19 mouse cellular contexts compared by ENCODE assay signal in the genomic region with DNA sequence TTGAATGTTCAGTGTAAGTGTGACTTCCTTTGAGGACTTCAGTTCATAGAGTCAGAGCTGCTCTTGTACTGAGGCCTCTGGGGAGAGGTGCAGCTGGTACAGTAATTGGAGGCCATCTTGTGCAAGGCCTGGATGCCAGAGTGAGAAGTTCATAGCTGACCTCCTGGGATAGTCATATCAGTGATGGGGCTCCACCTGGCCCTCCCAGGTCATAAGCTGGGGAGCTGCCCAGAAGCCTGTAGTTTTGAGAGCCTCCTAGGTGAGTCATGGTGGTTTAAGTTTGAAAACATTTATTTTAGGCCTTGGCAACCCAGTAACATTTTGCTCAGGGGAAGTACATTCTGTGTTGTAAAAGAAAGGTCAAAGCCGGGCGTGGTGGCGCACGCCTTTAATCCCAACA. TPM values are rescaled to one million over a fixed set of nuclear protein-coding genes. Genes with fewer than 3 reads are reported as not detected.
DNase-seq lines count a peak whose midpoint lies in the region; ATAC-seq and TF ChIP-seq lines count a peak whose summit lies in the region.
"Had no signal": no experiment of that assay in that cellular context is flagged by ENCODE, and none has a peak within 500 bp of the region (broad histone marks: within the 10 kb centered on the region; RNA-seq: fewer than 3 reads in every experiment).

No protein-coding gene starts in this region.

- DNase-seq in gastrocnemius, adult 2 months: no peak
- no peak for DNase-seq in gastrocnemius, adult 8-10 months (ENCODE audit: low spot score in 2 of 2)
- peak; percentile 66 for DNase-seq in 3134 (ENCODE audit: extremely low read depth, insufficient read length, low spot score)
- peak; percentile 75 for DNase-seq in NIH3T3 (ENCODE audit: low read depth)
- DNase-seq in embryo, embryonic 10 days (ENCODE audit: low spot score): no peak
- DNase-seq in layer of hippocampus, postnatal 10 days (ENCODE audit: low spot score in 2 of 2): no peak
- no peak for DNase-seq in frontal cortex, postnatal 25 days (ENCODE audit: low spot score in 2 of 2)
- DNase-seq: adrenal gland, postnatal 36 days; cerebellum, adult 11 months; cerebellum, adult 9-11 months; forebrain, postnatal 0 days; retina, postnatal 1 day had no signal

- ATAC-seq in inflammation-experienced regulatory T-cells, adult 6 months: peak; percentile 22
- ATAC-seq: forebrain, postnatal 0 days; hindbrain, embryonic 16.5 days; intestine, postnatal 0 days had no signal

- intact Hi-C loops in gastrocnemius, adult 2 months (cut with DNase I): no loop called here

- no peak overlapping the region for H3K4me3 ChIP-seq in gastrocnemius, adult 2 months
- H3K4me3 ChIP-seq: hindbrain, embryonic 10.5 days; stomach, embryonic 15.5 days had no signal

- no peak for TF ChIP-seq CTCF in gastrocnemius, adult 2 months (IDR thresholded peaks at IDR 0.05)

- peak overlapping the region; percentile 20; the same call in 1 of the 2 replicates for H3K27ac ChIP-seq in gastrocnemius, adult 2 months
- H3K27ac ChIP-seq: hindbrain, embryonic 10.5 days; liver, embryonic 14.5 days; stomach, embryonic 15.5 days had no signal

RNA-seq across cellular contexts. Expression of a gene that starts 24.9 kb away (rescaled TPM):
- 1 to 10 TPM; 1.9 to 3.8 TPM for total RNA-seq in gastrocnemius, adult 2 months (2021)
- 1 to 10 TPM; 1.2 to 2.4 (median 1.9) TPM for total RNA-seq in gastrocnemius, adult 8-10 months (2022)
- 100 to 1,000 TPM in 1 of 3 experiments, 10 to 100 TPM in 2; 70.6 to 116 (median 97.1) TPM for polyA plus RNA-seq in inflammation-experienced regulatory T-cells, adult 6 months (2017; shearing (Covaris generic))
- total RNA-seq in layer of hippocampus, postnatal 10 days (2021): 1 to 10 TPM; 6.3 to 9.4 TPM

RNA-seq across cellular contexts. Expression of a gene that starts 26.1 kb away (rescaled TPM):
- total RNA-seq in gastrocnemius, adult 2 months (2021): 1 to 10 TPM; 1.0 to 2.0 TPM
- total RNA-seq in gastrocnemius, adult 8-10 months (2022): 1 to 10 TPM in 3 of 4 experiments, under 1 TPM in 1; 0.74 to 1.7 (median 1.3) TPM
- 1 to 10 TPM in 2 of 3 experiments, not detected in 1; 1.3 to 1.9 TPM for polyA plus RNA-seq in inflammation-experienced regulatory T-cells, adult 6 months (2017; shearing (Covaris generic))
- total RNA-seq in layer of hippocampus, postnatal 10 days (2021): 1 to 10 TPM in 1 of 2 experiments, under 1 TPM in 1; 0.89 to 1.2 TPM
- total RNA-seq: forebrain, postnatal 0 days; midbrain, postnatal 0 days had no signal
- polyA plus RNA-seq: hindbrain, embryonic 10.5 days; hindbrain, embryonic 16.5 days; midbrain, postnatal 0 days had no signal

Comparison
In these comparisons a context has a peak if more than half of its experiments do, and no peak if none do; other contexts are left out.
1. DNase-seq: peak in 3134 (single experiment) and NIH3T3 (single experiment); none in gastrocnemius, adult 2 months (single experiment), gastrocnemius, adult 8-10 months (0 of 2), embryo, embryonic 10 days (single experiment), layer of hippocampus, postnatal 10 days (0 of 2) and frontal cortex, postnatal 25 days (0 of 2).